Mouse (Mus musculus): ENCODE data around the gene Slc9a6. TPM values are rescaled to one million over a fixed set of nuclear protein-coding genes. Genes with fewer than 3 reads are reported as not detected.

The Slc9a6 gene
- polyA plus RNA-seq, 1 experiment, result 73.8 TPM

DNA sequence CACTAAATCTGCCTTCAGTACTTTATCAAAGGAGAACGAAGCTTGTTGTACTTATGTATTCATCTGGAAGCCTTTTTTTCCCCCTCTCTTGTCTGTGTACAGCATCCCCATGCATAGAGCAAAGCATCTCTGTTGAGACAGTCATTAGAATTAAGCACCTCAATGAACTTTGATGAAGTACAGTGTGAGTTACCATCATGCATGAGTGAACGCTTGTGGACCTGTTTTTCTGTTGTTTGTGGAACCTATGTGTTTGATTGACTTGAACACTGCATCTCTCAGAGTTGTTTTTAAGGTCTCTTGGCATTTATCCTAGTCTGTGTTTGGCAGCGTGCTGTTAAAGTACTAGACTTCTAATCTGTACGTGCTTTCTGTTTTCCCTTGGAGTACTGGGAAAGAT lies 53.8 kb downstream of the Slc9a6 start:
- no peak for DNase-seq (ENCODE audit: extremely low spot score in 1 of 2, low spot score in 1 of 2)

DNA sequence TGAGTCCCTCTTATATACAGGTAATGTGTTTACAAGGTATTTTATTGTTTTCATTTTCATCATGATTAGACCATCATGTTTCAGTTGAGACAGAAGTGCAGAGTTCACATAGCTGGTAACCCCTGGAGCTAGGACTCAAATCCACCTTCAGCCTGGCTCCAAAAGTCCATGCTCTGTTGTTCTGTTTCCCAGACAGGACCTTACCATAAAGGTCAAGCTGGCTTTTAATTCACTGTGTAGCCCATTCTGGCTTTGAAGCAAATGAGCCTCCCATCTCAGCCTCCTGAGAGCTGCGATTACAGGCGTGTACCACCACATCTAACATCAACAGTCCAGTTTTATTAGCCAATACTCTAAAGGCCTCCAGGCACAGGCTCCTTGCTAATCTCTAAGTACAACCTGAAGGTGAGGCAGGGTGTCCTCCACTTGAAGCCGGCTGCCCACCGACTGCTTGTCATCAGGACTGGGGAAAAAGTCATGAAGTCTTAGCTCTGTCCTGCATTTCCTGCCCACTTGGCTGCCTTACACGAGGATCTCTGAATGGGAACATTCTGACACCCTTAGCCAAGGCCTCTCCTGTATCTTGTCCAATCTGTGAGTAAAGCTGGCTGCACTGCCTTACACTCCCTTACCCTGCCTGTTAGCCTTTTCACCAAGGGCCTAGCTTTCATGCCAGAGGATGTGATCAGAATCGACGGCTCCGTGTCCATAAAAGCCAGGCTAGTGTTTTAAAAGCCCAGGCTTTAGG lies 55.8 kb downstream of the Slc9a6 start:
- no peak for DNase-seq (ENCODE audit: extremely low spot score in 1 of 2, low spot score in 1 of 2)

DNA sequence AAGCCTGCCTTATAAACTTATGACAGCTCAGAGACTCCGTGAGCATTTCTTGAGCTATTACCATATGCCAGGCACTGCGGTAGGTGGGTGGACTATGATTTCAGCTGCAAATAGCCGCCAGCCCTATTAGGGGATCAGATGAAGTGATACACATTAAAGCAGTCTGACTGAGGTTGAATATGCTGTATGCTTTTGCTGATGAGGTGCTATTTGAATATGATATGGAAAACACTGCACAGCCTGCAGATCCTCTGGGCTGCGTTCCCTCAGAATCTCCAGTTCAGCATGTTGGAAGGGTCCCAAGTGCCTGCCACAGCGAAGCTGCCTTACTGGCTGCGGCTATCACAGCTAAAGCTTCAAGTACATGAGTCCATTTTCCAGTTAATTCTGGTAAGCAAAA lies 57.7 kb downstream of the Slc9a6 start:
- peak; percentile 7 to 18 for DNase-seq (ENCODE audit: extremely low spot score in 1 of 2, low spot score in 1 of 2)

DNA sequence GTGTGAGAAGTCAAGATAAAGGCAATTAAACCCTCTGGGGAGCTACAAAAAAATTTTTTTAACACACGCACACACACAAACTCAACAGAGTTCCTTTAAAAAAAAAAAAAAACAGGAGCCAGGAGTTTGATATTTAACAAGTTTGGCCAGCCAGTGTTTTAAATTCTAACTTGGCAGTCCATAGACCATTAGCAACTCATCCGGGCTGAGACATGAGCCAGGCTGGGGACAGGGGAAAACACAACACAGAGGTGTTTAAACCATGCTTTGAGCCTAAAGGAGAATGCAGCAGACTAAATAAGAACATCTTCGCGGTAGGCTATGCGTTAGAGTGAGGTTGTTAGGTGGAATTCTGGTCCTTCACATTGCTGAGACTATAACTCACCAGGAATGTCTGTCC lies 58.5 kb downstream of the Slc9a6 start:
- no peak for DNase-seq (ENCODE audit: extremely low spot score in 1 of 2, low spot score in 1 of 2)

DNA sequence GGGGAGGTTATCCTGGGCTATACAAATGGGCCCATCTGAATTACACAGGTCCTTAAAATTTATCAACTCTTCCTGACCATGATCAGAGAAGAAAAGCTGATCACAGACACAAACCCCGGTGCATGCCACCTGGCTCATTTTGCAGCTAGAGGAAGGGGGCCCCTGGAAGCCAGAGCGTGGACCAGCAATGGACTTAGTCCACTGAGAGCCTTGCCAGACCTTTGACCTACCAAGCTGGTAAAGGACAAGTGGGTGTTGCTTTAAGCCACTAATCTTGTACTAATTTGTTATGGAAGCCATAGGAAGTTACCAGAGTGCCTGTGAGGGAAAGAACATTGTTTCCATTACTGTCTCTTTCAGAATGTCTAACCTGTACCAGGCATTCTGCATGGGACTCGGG lies 58.9 kb downstream of the Slc9a6 start:
- no peak for DNase-seq (ENCODE audit: extremely low spot score in 1 of 2, low spot score in 1 of 2)

DNA sequence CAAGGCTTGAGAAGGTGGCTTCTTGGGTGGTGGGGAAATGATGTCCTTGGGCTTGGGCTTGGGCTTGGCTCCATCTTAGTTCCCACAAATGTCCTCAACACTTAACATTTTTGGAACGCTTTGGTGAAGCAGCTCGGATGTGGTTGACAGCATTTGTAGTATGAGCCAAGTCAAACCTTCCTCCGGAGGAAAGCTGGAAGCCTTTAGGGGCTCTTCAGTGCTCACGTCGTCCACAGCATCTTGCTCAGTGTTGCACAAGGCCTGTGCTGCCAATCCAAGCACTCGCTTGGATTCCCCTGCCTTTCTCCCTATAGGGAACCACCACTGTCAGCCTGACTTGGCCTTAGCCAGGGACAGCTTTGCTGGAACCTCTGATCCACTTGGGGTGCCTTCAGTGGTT lies 66.0 kb downstream of the Slc9a6 start:
- no peak for DNase-seq (ENCODE audit: extremely low spot score in 1 of 2, low spot score in 1 of 2)

DNA sequence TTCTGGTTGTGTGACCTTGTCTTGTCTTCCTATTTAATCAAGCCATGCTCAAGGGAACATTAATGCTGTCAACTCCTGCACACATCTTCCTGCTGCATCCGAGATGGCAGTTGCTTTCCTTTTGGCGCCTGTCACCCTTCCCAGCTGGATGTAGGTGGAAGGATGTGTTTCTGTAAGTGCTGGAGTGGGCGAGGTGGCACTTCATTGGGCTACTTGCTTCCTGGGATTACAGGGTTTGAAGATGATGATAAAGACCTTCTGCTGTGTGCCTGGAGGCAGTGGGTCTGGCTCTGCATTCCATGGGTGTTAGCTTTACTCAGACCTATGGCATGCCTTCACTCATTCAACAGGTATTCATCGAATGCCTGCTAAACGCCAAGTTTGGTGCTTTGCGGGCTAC lies 68.2 kb downstream of the Slc9a6 start:
- peak in 1 of 2 experiments; percentile 38 for DNase-seq (ENCODE audit: extremely low spot score in 1 of 2, low spot score in 1 of 2)

DNA sequence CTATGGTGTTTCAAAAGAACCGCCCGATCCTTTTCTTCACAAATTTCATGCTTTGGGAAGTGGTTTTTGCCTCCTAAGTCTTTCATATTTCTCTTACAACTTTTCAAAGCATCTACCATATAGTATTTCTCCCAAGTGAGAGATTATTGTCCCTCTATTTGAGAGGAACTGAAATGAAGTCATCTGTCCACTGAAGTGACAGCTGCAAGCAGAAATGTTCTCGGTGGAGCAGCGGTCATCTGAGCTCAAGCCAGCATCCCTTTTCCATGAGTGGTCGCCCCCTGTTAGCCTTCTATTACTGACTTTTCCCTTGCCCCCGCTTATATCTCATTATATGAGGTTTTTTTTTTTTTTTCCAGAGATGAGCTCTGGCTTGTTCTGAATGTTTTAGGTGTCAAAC lies 69.5 kb downstream of the Slc9a6 start:
- DNase-seq (ENCODE audit: extremely low spot score in 1 of 2, low spot score in 1 of 2), result no peak

DNA sequence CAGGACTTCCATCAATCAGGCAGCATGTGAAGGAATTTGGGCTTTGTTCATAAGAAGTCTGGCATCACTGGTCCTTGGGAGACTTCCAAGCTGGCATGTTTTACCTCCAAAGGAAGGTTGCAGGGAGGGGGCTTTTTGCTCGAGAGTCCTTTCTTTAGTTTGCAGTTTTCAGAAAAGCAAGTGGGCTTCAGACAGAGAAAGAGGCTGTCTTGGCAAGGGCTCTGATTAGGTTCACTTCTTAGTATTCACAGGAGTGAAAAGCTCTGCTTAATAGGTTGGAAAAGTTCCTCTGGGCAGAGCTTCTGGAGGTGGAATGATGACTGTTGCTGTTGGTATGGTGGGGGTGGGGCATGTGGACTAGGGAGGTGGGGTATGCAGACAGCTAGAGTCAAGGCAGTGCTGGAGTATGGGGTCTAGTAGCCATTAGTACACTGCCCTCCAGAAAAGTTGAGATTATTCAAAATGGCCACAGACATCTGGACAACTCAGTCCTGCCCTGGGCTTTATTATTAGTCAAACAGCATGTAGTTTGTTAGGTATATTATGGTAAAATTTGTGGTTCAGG lies 72.7 kb downstream of the Slc9a6 start:
- DNase-seq (ENCODE audit: extremely low spot score in 1 of 2, low spot score in 1 of 2), result no peak

DNA sequence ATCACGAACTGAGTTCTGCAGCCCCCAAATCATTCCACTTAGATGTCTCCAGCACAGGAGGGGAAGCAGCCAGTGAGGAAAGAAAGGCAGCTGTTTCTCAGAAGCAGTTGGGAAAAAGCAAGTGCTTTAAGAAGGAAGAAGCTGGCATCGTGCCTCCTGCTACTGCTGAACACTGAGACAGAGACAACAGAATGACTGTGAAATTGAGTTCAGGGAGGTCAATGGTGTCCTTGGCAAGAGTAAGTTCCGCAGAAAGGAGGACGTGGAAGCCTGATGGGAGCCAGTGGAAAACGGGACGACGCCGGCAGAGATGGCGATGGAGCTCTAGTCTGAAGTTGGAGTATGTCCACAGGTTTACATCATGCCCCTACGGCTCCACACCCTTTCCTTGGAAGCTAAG lies 74.0 kb downstream of the Slc9a6 start:
- no peak for DNase-seq (ENCODE audit: extremely low spot score in 1 of 2, low spot score in 1 of 2)

DNA sequence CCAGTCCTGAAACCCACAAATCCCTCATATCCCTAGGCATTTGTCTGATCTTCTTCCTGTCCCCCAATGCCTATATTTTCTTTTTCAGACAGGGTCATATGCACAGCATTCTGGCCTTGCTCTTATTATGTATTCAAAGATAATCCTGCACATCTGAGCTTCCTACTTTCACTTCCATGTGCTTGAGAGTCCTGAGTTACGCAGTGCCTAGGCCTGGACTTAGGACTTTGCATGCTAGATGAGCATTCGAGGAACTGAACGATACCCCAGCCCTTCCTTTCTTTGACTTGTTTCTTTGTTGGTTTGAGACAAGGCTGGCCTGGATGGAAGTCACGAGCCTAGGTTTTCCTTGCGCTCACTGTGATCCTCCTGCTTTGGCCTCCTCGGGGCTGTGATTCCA lies 83.0 kb downstream of the Slc9a6 start:
- DNase-seq (ENCODE audit: extremely low spot score in 1 of 2, low spot score in 1 of 2), result no peak

DNA sequence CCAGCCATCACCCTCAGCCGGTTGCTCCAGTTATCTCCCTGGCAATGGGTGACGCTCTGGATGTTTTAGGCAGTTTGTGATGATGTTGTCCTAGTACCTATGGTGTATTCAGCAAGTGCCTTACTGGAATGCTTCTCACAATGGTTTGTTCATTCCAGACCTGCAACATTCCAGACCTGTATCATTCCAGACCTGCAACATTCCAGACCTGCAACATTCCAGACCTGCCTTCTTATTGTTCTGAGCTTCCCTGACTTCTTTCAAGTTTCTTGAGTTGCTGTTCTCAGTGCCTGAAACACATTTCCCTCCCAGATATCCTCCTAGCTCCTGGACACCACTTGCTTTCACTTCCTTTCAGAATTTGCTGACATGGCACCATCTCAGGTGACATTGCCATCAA lies 85.0 kb downstream of the Slc9a6 start:
- no peak for DNase-seq (ENCODE audit: extremely low spot score in 1 of 2, low spot score in 1 of 2)

DNA sequence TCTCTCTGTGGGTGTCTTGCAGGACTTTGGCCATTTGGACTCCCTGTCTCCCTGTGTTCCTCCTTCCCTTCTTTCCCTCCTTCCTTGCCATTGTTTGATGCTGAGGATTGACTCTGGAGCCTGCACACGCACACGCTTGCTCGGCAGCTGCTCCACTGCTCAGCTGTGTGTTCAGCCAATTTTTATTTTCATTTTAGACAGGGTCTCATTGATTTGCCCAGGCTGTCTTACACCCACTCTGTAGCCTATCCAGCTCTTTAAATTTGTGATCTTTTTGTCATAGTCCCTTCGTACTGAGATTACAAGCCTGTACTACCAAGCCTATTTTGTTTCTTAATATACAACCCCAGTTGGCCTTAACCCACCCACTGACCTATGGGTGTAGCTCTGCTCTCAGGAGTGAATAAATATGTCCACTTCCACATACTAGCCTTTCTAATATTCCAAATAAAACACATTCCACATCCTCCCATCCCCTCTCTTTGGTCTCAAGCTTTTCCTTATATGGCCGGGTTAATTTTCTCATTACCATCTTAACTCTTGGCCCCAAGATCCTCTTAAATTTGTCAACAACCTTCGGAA lies 87.7 kb downstream of the Slc9a6 start:
- no peak for DNase-seq (ENCODE audit: extremely low spot score in 1 of 2, low spot score in 1 of 2)

DNA sequence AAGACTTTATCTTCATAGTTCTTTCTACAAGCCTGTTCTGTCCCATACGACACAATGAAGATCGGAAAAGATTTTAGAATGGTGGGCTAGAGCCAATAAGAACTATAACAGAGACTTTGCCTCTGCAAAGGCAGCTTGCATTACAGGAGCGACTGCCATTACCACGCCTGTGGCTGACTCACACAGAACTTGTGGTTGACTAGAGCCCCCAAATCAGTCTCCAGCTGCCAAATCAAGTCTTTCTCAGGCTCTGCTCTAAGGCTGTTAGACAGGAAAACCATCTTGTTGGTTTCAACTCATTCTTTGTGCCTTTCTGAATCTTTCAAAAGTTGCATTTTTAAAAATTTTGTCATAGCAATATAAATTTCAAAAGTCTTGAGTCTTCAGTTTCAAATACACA lies 88.3 kb downstream of the Slc9a6 start:
- DNase-seq (ENCODE audit: extremely low spot score in 1 of 2, low spot score in 1 of 2), result no peak

DNA sequence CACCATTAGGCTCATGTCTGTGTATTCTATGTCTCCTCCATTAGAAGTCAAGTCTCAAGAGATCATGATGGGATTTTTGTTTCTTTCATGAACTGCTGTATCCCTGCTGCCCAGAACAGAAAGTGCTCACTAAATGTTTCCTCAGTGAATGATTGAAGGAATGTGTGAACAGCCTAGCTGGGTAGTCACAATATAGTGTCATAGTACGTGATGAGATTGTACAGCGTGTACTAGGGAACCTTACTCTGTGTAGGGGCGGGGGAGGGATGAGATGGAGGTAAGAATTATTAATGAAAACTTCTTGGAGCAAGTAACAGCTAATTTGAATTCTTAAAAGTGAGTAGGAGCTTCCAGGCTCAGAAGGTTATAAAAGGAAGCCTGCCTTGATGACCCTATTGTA lies 91.7 kb downstream of the Slc9a6 start:
- no peak for DNase-seq (ENCODE audit: extremely low spot score in 1 of 2, low spot score in 1 of 2)

DNA sequence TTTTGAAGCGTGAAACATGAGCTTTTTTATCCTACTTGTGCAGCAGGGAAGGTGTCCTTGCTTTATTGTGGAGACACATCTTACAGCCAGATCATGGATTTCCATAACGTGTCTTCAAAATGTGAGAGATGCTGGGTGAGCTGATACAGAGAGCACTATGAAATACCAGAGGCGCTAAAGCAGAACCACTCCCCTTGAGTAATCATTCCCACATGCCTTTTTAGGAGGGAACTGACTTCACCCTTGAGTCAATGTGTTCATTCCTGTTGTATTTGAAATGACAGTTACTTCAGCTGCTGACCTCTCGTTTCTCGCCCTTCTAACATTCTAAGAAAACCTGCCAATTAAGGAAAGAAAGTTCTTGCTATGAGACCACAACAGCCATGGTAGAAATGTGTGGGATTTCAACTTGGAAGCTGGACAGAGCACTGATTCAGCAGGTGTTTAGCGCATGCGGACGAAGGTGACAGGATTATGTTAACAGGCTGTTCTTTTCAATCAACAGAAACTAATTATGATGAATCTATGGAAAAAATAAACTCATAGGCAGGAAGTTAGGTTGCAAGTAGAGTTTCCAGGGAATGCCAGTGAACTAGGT lies 94.5 kb downstream of the Slc9a6 start:
- DNase-seq (ENCODE audit: extremely low spot score in 1 of 2, low spot score in 1 of 2), result no peak

DNA sequence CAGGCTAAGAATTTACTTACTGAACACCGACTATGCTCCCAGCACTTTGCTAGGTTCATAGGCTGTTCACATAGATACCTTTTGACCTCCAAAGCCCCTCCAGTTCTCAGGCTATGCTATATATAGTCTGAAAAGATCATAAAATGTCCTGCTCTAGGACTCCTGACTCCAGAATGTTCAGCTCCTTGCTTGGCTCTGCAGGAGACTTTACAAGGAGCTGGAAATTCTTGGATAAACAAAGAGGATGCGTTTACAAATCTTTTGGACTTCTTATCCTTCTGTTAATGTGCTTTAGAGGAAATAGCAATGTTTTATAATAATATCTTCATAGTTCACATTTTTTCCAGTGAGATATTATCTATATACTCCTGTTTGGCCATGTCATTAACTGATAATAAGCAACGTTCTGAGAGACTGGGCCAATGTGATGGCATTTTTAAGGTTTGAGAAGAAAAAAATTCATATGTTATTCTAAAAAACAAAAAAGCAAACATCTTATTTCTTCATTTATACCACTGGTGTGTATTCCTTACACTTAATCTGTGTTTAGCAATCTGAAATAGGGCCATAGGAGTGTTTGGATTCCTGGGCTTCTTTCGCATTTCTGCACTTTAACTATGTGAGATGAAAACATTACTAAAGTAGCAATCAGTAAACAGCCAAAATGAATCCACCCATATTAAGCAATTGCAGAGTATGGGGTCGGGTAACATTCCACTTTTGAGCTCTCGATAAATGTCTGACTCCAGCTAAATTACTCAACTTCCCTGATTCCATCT lies 99.2 kb downstream of the Slc9a6 start:
- DNase-seq (ENCODE audit: extremely low spot score in 1 of 2, low spot score in 1 of 2), result no peak

DNA sequence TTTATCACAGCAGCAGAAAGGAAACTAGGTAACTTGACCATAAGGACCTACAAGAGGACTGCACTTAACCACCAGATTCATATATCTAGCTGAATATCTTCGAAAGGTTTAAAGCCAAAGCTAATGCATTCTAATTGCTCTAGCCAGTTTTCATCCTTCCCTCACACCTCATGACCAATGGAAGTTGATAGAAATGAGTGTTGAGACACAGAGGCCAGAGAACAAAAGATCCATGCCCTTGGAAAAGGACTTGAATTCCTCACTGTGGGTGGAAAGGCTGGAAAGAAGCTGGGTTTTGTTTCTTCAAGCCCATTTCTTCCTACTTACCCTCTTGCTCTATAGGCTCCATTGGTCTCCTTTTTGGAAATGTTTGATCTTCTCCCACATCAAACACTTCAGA lies 101.0 kb downstream of the Slc9a6 start:
- no peak for DNase-seq (ENCODE audit: extremely low spot score in 1 of 2, low spot score in 1 of 2)

DNA sequence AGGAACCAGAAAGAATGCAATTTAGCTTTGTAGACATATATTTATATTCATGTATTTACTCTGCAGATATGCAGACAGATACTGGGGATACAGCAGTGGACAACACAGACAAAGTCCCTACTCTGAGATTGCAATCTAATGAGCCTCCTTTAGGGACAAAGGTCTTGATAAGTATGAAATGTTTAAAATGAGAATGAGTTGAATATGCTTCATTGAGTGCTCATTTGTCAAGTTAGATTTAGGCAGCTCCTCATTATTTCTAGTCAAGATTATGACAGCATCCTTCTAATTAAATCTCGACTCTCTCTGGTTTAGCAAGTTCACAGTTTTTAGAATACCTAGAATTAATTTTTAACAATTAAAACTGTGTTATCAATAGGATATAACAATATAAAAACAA lies 103.1 kb downstream of the Slc9a6 start:
- no peak for DNase-seq (ENCODE audit: extremely low spot score in 1 of 2, low spot score in 1 of 2)
